Mouse (Mus musculus) right cerebral cortex, adult 2 months (tissue): ENCODE measurements at regions not wholly inside any gene's neighbourhood (a gene's known extent, or its start where the extent isn't known, plus 50 kb on each side); places are given as distances from the start of the nearest gene placed in this dataset.

Source experiments
- DNase-seq, 2 experiments: peaks; one replicate each; pipeline ENCODE4 v3.0.0; 2021 to 2022; ENCODE audit warnings: low spot score in 2 of 2

DNA sequence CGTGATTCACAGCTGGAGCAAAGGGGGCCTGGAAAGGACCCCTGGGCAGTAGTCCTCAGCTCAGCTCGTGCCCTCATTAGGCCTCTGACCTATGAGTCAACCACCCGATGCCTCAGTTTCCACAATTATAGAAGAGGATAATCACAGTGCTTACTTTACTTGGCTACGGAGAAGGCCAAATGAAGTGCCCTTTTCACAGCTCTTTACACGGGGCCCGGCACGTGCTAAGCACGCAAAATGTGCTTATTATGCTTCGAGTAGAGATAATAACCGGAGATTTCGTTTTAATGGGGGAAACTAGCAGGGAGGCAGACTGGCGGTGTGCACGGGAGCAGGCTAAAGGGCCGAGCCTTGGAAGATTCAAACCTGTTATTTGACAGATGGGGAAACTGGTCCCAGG lies 102.4 kb upstream of the Jun start:
- no peak for DNase-seq

DNA sequence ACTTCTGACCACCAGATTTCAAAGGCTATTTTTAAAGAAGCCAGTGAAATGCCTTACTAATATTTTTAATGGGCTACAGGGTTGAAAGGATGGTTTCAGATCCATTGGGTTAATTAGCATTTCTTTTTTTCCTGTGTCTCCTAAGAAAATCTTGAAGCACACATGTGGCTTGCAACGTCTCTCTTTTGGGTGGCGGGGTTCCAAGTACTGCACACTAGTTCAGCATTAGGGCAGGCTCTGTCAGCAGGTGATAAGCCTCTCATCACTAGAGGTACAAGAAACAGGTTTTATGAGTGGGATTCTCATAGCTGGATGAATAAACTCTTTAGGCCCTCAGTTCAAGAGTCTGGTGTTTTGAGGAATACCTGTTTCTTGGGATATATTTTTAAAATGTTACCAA lies 103.2 kb upstream of the Jun start:
- DNase-seq: no peak

DNA sequence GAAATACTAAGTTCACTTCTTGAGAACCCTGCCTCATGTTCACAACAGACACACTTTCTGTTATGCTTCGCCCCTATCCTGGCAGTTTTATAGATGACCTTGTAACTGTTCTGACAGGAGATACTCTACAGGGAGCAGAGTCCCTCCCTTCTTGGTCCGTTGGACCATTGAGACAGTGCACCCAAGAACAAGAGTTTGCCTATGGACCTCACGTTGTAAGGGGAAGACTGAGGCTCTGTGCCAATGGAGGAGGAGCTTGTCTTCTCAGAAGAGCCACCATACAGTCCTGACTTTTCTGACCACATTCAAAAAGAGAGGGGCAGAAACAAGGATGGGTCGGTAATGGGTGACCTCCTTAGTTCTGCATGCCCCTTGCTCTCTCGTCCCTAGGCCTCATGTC lies 103.8 kb upstream of the Jun start:
- DNase-seq: no peak

DNA sequence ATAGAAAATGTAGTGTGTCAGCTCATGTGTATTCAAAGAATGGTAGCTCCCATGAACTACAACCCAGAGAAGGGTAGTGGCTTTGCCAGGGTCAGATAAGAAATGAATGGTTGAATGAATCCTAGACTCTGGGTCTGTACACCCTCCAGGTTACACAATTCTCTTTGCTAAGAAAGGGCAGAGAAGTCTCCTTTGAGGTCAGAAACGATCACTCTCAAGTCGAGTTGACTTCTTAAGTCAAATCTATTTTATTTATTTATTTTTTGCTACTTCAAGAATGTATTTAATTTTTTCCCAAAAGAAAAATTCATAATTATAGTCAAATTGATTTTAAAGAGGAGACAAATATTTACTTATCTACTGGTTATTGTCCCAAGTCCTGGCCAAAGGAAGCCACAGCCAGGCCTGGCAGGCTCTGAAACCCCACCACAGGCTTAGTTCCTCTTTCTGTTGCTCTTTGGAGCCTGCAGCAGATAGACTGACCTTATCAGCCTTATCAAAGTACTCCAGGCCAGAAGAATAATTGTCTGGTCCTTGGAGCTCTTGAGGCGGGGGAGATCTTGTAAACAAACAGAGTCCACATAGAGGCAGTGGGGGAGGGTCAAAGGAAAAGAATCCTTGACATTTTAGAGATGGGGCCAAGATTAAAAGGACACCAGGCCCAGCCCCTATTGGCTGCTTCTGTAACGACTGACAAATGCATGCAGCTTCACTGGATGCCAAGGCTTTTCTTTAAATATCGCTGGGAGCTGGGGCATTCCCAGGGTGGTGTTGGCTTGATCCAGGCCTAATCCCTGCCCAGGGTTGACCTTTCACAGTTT lies 104.6 kb upstream of the Jun start:
- DNase-seq: no peak

DNA sequence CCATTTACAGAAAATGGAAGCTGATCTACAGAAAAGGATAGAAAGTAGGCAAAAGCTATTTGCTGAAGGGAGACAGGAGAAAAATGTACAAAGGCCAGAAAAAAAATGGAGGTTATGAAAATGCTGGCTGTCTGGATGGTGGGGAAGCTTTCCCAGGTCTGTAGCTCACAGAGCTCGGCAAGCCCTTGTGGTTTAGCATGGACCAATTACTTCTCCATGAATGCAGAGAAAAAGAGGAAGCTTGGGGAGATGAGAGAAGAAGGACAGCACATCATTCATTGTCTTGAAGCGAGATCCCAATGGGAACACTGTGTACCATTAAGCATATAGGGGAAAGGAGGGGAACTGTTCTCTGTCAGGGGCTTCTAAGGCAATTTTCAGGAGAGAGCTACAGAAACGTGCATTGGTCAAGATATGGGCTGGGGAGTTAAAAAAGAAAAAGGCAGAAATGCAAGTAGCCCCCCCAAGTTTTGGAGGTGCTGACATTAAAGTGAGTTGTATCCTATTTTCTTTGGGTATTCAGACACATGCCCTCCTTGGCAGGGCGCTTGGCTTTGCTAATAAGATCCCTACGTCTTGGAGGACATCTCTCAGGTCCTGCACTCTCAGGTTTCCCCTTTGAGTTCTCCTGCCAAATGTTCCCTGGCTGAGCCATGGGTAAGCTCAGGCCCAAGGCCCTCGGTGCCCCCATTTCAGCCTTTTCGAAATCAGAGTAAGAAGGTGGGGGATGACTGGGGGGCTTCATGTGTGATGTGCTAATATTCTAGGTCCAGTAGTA lies 105.8 kb upstream of the Jun start:
- DNase-seq: no peak

DNA sequence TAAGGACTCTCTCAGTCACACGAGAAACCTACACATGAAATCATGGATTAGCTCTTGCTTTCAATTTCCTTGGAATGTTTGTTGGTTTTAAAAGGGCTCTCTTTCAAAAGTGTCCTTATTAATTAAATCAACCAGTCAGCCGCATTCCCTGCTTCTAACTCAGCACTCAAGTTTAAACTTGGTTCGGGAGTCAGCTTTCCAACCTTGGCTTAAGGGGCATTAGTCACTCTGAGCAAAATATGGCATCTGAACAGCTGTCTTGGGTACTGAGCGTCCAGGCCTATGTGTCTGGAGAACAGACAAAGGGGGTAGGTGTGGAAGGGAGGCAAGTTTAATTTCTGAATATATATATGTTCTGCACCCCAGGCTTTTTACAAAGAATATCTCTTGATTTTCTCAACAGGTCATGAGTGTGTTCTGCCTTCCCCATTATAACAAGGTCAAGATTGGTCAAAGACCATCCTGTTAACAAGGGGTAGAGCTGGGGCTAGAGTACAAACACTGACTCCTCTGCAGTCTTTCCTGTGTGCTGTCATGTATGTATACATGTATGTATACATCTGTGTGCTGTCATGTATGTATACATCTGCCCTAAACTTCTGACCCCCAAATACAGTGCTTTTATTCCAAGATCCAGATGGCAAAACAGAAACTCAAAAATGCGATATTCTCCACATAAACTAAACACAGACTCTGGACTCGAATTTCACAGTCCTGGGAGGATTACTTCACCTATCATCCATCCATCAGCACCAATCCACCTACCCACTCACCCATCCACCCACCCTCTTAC lies 106.8 kb upstream of the Jun start:
- no peak for DNase-seq

DNA sequence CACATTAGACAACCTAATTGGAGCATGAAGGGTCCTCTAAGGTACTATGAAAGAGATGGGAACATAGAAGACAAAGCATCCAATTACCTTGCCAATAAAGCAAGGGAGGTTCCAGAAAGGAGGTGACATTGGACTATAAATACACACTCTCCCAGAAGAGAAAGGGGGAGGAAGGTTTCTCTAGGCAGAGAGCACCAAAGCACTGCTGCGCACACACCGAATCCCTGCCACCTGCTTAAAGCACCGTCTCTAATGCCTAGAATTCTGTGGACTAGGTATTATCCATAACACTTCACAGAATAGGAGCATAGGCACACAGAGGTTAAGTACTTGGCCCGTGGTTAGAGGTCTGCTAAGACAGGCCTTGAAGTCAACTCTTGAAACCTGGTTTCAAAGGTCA lies 107.8 kb upstream of the Jun start:
- DNase-seq: peak in 1 of 2 experiments; percentile 18

DNA sequence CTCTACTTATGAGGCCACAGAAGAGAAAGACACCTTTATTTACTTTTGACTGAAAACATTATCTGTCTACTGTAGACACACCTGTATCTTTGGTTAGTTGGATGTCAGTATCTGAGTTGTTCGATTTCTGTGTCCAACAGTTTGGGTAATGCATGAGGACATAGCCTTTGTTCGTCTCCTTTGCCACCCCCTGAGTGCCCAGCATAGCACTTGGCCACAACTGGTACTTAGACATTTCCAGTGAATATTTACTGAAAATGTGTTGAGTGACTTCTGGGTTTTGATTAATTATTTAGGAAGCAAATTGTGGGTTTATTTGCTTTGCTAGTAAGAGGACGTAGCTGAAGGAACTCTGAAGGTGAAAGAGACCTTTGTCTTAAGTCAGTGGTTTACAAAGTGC lies 108.4 kb upstream of the Jun start:
- no peak for DNase-seq

DNA sequence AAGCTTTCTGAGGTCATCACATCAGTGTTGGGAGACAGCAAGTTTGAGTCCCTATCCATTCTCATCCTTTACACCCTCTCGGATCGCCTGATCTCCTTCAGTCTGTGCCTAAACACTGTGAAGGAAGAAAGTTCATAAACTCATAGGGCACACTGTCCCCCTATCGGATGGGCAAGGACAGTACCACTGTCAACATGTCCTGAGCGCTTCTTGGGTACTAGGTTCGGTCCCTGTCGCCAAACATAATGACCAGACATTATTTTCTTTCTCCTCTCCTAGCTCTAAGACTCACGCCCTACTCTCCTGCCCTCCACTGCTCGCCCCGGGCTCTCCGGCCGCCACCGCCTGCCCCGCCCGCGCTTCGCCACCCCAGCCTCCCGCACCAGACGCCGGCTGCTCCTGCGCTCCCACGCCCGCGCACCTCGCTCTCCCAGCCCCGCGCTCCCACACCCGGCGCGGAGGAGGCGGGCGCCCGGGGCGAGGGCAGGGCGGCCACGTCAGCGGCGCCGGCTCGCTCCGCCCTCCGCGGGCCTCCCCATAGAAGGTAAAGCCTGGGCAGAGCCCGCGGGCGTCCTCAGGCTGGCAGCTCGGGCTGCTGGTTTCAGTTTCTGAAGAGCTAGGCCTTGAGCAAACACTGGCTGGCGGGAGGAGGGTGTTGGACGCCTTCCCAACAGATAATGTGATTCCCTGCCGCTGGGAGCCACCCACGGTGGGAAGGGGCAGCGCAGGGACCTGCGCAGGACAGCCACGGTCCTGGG lies 109.1 kb upstream of the Jun start:
- peak; percentile 76 to 84 for DNase-seq

DNA sequence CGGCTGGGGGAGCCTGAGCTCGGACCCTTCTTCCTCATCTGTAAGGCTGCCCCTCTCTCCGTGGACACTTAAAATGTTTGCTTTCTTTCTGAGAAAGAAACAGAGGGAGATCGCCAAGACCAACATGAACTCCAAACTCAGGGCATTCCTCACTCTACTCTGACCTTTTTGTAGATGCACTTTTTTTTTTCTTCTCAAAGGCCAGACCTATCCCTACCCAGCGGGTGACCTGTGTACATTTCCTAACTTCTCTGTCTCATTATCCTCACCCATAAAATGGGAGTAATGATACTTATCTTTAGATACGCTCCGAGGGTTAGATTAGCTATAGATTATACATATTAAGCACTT lies 109.6 kb upstream of the Jun start:
- no peak for DNase-seq

DNA sequence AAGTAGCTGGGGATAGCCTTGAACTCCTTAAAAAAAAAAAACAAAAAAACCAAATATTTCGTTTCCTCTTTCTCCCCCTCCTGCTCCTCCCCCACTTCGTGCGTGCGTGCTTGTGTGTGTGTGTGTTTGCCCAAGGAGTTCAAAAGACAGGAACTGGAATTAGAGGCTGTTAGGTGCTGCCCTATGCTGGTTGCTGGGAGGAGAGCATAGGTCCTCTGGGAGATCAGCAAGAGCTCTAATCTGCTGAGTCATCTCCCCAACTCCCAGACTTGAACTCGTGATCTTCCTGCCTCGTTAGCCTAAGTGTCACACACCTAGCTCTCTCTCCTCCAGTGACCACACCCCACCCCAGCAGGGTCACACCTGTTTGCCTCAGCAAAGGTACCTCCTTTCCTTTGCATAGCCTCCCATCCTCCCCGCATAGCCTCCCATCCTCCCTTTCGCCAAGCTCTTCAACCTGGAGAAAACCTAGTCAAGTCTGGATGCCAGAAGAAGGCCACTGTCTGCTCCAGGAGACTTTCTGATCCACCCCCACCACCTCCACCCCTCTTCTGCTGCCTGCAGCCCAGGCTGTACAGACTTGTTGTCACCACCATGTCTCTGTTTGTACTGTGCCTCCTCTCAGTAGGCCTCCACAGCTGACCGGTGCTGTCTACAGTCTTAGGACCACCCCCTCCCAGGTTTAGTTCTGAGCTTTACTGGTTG lies 110.5 kb upstream of the Jun start:
- no peak for DNase-seq

DNA sequence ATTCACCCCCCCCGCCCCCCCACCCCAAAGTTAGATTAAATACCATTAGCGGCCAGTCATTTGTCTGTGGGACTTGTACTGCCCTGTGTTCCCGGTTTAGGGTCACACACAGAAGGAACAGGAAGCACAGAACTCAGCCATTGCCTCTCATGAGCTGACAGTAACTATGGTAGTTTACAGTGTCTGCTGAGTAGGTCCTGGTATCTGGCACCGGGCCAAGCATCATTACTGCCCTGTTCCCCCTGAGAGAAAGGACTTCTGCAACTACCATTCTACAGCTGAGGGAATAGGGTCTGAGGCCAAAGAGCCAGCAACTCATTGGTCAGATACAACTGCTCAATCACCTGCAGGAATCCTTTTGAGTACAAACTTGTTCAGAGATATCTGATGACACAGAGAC lies 111.4 kb upstream of the Jun start:
- no peak for DNase-seq

DNA sequence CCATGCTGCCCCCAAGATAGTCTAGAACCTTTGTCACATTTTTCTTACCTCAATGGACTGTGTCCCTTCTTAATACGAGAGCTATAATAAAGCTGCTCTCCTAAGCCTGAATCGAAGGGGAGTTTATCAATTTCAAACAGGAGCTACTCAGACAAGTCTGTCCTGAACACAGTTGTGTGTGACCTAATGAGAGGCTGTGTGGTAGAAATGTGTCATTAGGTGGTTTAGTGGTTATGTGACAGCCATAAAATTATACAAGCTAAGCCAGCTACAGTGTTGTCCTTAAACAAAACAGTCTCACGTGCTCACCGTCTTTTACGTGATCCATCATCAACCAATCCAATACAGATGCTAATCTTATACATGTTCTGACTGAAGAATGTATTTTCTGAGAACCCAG lies 114.5 kb upstream of the Jun start:
- DNase-seq: no peak

DNA sequence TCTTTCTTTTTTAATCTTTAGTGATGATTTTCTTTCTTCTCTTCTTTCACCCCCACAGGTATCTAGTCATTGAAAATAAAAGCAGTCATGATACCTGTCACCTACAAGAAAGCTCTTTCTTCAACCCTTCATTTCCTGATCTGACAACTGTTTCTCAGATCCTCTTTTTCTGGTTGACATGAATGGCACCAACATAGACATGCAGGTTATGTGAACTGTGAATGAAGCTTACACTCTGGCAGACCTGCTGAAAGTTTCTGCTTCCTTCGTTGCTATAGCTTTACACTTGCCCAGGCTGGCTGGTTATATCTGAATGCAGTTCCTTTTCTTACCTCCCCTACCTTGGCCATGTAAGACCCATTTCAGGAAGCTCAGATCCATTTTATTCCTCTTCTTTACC lies 115.2 kb upstream of the Jun start:
- DNase-seq: no peak

DNA sequence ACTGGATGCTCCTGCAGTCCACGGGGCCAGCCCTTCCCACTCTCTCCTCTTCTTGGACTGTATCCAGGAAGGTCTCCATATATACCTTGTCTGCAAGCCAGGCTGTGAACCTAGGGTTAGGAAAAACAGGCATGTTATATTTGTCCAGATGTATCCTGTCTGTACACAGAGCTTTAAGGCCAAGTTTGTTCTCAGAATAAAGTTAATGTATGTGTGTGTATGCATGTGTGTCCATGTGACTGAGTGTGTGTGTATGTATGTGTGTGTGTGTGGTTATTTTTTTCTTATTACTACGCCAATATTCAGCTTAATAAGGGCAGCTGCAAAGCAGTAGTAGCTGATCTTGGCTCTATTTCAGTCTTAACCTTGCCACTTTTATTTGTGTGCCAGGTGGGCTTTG lies 117.7 kb upstream of the Jun start:
- no peak for DNase-seq

DNA sequence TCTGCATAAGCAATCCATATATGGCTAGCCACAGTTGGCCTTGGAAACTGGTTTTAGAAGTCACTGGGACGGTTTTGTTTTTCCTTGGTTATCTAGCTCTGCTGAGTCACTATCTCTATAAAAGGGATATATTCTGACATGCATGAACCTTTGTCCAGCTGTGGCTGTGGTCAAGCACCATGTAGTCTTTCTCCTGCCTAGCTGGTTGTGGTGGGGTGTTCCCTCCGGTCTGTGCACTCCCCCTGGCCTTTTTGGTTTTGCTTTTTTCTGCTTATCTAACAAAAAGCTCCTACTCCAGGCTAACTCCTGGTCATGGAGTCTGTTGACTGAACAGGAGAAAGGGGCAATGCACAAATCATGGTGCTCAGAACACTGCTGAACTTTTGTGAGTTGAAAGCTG lies 125.7 kb upstream of the Jun start:
- no peak for DNase-seq

DNA sequence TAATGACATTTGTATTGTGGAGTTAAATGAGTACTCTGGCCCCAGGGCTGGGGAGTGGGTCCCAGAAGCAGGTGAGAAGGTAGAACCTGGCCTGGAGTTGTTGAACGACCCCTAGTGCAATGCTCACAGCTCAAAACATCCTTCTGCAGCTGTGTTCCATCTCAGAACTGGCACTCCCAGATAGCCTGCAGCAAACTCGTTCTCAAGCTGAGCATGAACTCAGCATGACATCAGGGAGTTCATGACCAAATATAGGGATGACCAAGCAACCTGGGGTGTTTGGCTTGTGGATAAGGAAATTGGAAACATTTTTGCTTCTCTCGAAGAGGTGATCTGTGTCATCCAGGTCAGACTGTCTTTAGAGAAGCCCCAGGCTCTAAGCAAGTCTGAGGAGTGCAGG lies 126.4 kb upstream of the Jun start:
- DNase-seq: peak in 1 of 2 experiments; percentile 26

DNA sequence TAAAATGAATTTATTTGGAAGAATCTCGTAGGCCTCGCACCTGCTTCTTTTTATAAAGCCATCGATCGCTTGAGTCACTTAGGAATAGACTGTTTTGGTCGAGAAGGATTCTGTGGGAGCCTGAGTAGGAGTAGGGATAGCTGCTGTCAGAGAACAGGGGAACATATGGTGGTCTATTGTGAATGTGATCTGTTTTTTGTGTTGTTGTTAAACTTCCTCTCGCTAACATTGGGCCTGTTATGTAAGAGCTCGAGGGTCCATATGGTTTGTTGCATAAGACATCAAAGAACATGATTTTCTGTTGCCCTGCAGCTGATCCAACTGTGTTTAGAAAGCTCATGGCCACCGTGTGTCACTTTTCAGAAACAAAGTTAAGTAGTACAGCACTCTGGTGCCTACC lies 126.9 kb upstream of the Jun start:
- peak; percentile 61 to 62 for DNase-seq

DNA sequence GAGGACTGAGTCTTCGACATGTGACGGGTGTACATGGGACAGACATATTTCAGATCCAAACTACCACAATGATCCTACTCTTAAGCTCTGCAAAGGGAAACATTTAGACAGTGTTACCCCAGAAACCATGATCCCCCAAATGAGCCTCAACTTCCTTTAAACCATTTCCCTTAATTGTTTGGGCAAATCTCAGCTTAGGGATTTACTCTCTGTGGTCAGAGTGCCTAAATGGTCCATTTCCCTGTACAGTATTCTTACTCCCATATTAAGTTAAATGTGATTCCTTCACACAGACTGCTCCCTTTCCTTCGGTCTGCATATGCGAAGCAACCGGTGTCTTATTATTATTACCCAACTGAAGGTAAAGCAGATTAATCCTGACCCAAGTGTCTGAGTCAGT lies 128.4 kb upstream of the Jun start:
- DNase-seq: no peak

DNA sequence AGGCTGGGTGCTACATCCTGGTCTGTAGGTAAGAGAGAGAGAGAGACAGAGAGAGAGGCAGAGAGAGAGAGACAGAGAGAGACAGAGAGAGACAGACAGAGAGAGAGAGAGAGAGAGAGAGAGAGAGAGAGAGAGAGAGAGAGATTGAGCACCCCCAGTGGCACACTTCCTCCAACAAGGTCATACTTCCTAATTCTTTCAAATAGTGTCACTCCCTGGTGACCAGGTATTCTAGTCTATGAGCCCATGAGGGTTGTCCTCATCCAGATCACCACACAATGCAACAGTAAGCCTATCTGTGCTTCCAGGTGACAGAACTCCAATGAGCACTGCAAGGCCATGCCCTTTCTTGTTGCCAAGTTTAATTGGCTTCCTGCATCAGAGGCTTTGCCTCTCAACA lies 129.0 kb upstream of the Jun start:
- DNase-seq: no peak

DNA sequence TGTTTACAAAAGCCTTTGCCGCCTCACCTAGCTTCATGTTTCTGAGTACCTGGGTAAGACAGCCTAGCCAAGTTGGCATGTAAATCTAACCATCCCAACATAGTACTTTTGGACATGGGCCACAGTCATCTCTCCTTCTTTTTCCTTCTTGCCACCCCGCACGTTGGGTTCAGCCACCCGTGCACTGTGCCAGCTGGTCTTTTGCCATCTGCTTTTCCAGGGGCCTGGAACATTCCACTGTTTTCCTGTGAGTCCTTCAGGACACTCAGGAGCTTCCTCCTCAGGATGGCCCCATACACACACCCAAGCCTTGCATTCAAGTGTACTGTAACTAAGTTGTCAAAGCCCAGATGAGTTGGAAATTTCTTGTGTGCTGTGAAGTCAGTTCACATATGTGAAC lies 132.2 kb upstream of the Jun start:
- no peak for DNase-seq
